Comparison of ENCODE assay signal across 13 mouse cellular contexts in genomic region chr10:4635740-4636139, GRCm38 (mm10).
"Had no signal": no experiment of that assay in that cellular context is flagged by ENCODE, and none has a peak within 500 bp of the region (broad histone marks: within the 10 kb centered on the region; RNA-seq: fewer than 3 reads in every experiment).

No protein-coding gene starts in this region.

- H3K27me3 ChIP-seq: limb, embryonic 12.5 days; neural tube, embryonic 12.5 days had no signal

- H3K36me3 ChIP-seq: limb, embryonic 12.5 days; neural tube, embryonic 12.5 days had no signal

- H3K4me1 ChIP-seq: neural tube, embryonic 12.5 days had no signal

- H3K27ac ChIP-seq: limb, embryonic 12.5 days; liver, embryonic 14.5 days; neural tube, embryonic 12.5 days; stomach, postnatal 0 days had no signal

- DNase-seq: layer of hippocampus, adult 9-11 months; layer of hippocampus, postnatal 36 days; liver; lung, adult 18-20 months; midbrain, embryonic 14.5 days; thymus, adult 2 months; thymus, postnatal 25 days had no signal

- H3K9me3 ChIP-seq: limb, embryonic 12.5 days; neural tube, embryonic 12.5 days had no signal

- ATAC-seq: intestine, embryonic 16.5 days had no signal

- H3K4me3 ChIP-seq: limb, embryonic 12.5 days; myocyte; neural tube, embryonic 12.5 days had no signal
